Mouse (Mus musculus): Measurements from ENCODE around the gene Elmod3. TPM values are rescaled to one million over a fixed set of nuclear protein-coding genes. Genes with fewer than 3 reads are reported as not detected.

Gene Elmod3
- total and polyA plus RNA-seq, 2 experiments from 2014 or later = 17.6 to 21.9 TPM

DNA sequence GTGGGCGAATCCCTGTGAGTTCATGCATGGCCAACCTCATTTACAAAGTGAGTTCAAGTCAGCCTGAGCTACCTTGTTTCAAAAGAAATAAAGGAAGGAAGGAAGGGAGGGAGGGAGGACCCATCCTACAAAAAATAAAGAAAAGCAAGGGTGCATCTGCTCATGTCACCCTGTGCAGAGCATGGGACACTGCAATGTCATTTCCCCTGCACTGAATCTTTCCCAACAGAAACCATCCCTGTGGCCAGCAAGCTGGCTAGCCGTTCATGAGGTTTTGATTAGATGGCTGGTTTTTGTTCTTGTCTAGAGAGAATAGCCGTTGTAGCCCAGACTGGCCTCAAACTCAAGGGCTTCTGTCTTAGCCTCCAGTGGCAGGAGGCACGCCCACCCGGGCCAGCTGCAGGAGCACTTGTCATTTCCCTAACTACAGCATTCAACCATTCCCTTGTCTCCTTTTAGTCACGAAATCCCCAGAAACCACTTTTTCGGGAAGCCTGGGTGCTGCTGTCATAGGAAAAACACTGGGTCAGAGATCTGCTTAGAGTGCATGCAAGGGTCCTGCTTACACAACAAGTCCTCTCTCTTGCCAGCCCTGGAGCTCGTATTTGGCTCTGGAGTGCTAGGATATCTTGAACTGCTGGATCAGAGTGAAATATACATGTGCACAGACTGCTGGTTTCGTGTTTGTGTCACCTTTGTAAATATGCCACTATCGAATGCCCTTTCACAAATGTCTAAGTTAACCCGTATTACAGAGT lies 16.4 kb downstream of the Elmod3 start:
- TF ChIP-seq CTCF (IDR thresholded peaks at IDR 0.05; ENCODE audit: low read depth) = no peak
- TF ChIP-seq EP300 (IDR thresholded peaks at IDR 0.05; ENCODE audit: low read depth) = no peak
- ATAC-seq (ENCODE audit: insufficient read depth, low read depth) (no peak), DNase-seq (ENCODE audit: low spot score) (no peak)
- Histone ChIP-seq H3K4me1 (ENCODE audit: control insufficient read depth, insufficient read depth) (no peaks in the 10 kb centered on the region), H3K27me3 (ENCODE audit: control insufficient read depth, insufficient read depth, low read length) (no peaks in the 10 kb centered on the region), H3K36me3 (replicated peaks; ENCODE audit: control insufficient read depth, insufficient read depth, low read length) (peaks cover 36% of the 10 kb centered on the region), H3K4me2 (ENCODE audit: low read depth, low read length) (no peak overlapping the region), H3K27ac (ENCODE audit: low read depth) (no peak overlapping the region), H3K4me3 (ENCODE audit: low read depth, low read length) (no peak overlapping the region), H3K9me3 (replicated peaks; ENCODE audit: control insufficient read depth, low read length) (no peaks in the 10 kb centered on the region), H3K9ac (replicated peaks; ENCODE audit: low read depth, low read length) (no peak overlapping the region)
- 70% methylated on average over 11 of the region's 11 CpGs for WGBS

DNA sequence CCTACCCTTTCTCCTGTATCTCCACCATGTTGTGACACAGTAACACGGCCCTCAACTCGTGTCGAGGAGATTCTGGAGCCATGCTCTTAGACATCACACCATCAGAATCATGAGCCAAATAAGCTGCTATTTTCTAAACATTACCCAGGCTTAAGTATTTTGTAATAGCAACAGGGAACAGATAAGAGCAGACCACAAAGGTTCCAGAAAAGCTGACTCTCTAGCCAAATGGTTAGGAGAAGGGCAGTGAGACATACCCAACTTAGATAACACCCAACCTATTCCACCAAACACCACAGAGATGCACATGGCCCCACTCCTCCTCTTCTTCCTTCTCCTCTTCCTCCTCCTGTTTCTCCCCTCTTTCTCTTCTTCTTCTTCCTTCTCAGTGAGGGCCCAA lies 22.2 kb downstream of the Elmod3 start:
- Histone ChIP-seq H3K9me3 (replicated peaks; ENCODE audit: control insufficient read depth, low read length) (no peaks in the 10 kb centered on the region), H3K27ac (ENCODE audit: low read depth) (no peak overlapping the region), H3K4me1 (ENCODE audit: control insufficient read depth, insufficient read depth) (no peaks in the 10 kb centered on the region), H3K9ac (replicated peaks; ENCODE audit: low read depth, low read length) (no peak overlapping the region), H3K27me3 (ENCODE audit: control insufficient read depth, insufficient read depth, low read length) (no peaks in the 10 kb centered on the region), H3K4me2 (ENCODE audit: low read depth, low read length) (no peak overlapping the region), H3K36me3 (replicated peaks; ENCODE audit: control insufficient read depth, insufficient read depth, low read length) (peaks cover 49% of the 10 kb centered on the region), H3K4me3 (ENCODE audit: low read depth, low read length) (no peak overlapping the region)
- no peak for TF ChIP-seq CTCF (IDR thresholded peaks at IDR 0.05; ENCODE audit: low read depth)
- no peak for TF ChIP-seq EP300 (IDR thresholded peaks at IDR 0.05; ENCODE audit: low read depth)
- DNase-seq (ENCODE audit: low spot score) (no peak), ATAC-seq (ENCODE audit: insufficient read depth, low read depth) (no peak)
- WGBS = 93% methylated on average over 3 of the region's 3 CpGs

GRCm38 (mm10) chr6:72571826-72572225 lies 26.4 kb downstream of the Elmod3 start:
- ATAC-seq (ENCODE audit: insufficient read depth, low read depth) (no peak), DNase-seq (ENCODE audit: low spot score) (no peak)
- Histone ChIP-seq H3K4me2 (ENCODE audit: low read depth, low read length) (no peak overlapping the region), H3K4me3 (ENCODE audit: low read depth, low read length) (no peak overlapping the region), H3K9me3 (replicated peaks; ENCODE audit: control insufficient read depth, low read length) (no peaks in the 10 kb centered on the region), H3K27me3 (ENCODE audit: control insufficient read depth, insufficient read depth, low read length) (no peaks in the 10 kb centered on the region), H3K9ac (replicated peaks; ENCODE audit: low read depth, low read length) (0 out of 2 replicates have a peak overlapping the region, but pooled peaks have one; percentile 19), H3K4me1 (ENCODE audit: control insufficient read depth, insufficient read depth) (peaks cover 5% of the 10 kb centered on the region; the same call in 1 of the 2 replicates), H3K36me3 (replicated peaks; ENCODE audit: control insufficient read depth, insufficient read depth, low read length) (peaks cover 31% of the 10 kb centered on the region), H3K27ac (ENCODE audit: low read depth) (0 out of 2 replicates have a peak overlapping the region, but pooled peaks have one; percentile 34)
- TF ChIP-seq EP300 (IDR thresholded peaks at IDR 0.05; ENCODE audit: low read depth) (no peak), CTCF (IDR thresholded peaks at IDR 0.05; ENCODE audit: low read depth) (no peak)
- 39% methylated on average over 3 of the region's 3 CpGs for WGBS

DNA sequence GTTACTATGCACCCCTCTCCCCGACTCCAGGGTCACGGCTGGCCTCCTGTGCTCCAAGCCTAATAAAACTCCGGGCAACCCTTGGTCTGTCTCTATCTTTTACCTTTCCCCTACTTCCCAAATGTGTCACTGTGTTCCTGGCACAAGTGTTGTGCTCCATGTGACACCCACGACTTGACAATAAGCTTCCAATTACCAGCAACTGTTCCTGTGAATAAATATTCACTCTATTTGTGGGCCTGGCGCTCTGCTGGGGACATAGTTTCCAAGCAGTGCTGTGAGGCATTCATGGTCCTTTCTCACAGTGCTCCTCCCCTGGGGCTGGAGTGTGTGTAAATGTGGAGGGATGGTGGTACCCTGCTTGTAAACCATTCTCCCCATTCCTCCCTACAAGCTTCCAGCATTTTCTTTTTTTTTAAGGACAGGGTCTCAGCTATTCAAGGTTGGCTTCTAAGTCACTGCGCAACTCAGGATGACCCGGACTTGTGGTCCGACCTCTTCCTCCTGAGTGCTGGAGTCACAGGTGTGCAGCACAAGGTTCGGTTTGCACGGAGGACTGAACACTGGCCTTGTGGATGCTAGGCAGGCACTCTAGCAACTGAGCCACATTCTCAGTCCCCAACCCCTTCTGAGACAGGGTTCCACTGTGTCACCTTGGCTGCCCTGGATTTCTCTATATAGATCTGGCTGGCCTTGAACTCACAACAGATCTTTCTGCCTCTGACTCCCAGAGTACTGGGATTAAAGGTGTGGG lies 27.4 kb downstream of the Elmod3 start:
- Histone ChIP-seq H3K4me1 (ENCODE audit: control insufficient read depth, insufficient read depth) (peaks cover 5% of the 10 kb centered on the region; the same call in 1 of the 2 replicates), H3K9ac (replicated peaks; ENCODE audit: low read depth, low read length) (no peak overlapping the region), H3K9me3 (replicated peaks; ENCODE audit: control insufficient read depth, low read length) (no peaks in the 10 kb centered on the region), H3K27me3 (ENCODE audit: control insufficient read depth, insufficient read depth, low read length) (no peaks in the 10 kb centered on the region), H3K4me2 (ENCODE audit: low read depth, low read length) (no peak overlapping the region), H3K4me3 (ENCODE audit: low read depth, low read length) (no peak overlapping the region), H3K27ac (ENCODE audit: low read depth) (peak overlapping the region; percentile 73), H3K36me3 (replicated peaks; ENCODE audit: control insufficient read depth, insufficient read depth, low read length) (peaks cover 30% of the 10 kb centered on the region)
- DNase-seq (ENCODE audit: low spot score) (peak; percentile 57), ATAC-seq (ENCODE audit: insufficient read depth, low read depth) (peak; percentile 77)
- TF ChIP-seq CTCF (IDR thresholded peaks at IDR 0.05; ENCODE audit: low read depth) (no peak), EP300 (IDR thresholded peaks at IDR 0.05; ENCODE audit: low read depth) (peak; percentile 64; the same call in 1 of the 2 replicates)
- WGBS = 66% methylated on average over 10 of the region's 10 CpGs

- Histone ChIP-seq H3K4me3 (ENCODE audit: low read depth, low read length) (no peak overlapping the region), H3K9ac (replicated peaks; ENCODE audit: low read depth, low read length) (no peak overlapping the region), H3K4me1 (ENCODE audit: control insufficient read depth, insufficient read depth) (peaks cover 5% of the 10 kb centered on the region; the same call in 1 of the 2 replicates), H3K36me3 (replicated peaks; ENCODE audit: control insufficient read depth, insufficient read depth, low read length) (peaks cover 18% of the 10 kb centered on the region; the same call in 1 of the 2 replicates), H3K4me2 (ENCODE audit: low read depth, low read length) (no peak overlapping the region), H3K27ac (ENCODE audit: low read depth) (no peak overlapping the region), H3K9me3 (replicated peaks; ENCODE audit: control insufficient read depth, low read length) (no peaks in the 10 kb centered on the region), H3K27me3 (ENCODE audit: control insufficient read depth, insufficient read depth, low read length) (no peaks in the 10 kb centered on the region)
- 81% methylated on average over 9 of the region's 10 CpGs for WGBS
- no peak for ATAC-seq (ENCODE audit: insufficient read depth, low read depth)
- DNase-seq (ENCODE audit: low spot score) = no peak
- TF ChIP-seq EP300 (IDR thresholded peaks at IDR 0.05; ENCODE audit: low read depth) = no peak
- TF ChIP-seq CTCF (IDR thresholded peaks at IDR 0.05; ENCODE audit: low read depth) = no peak
Measured at GRCm38 (mm10) chr6:72568736-72569135, 29.5 kb downstream of the Elmod3 start.

All from heart, postnatal 0 days (tissue).